Mouse (Mus musculus) liver, embryonic 16.5 days (tissue): ENCODE data around the gene Rragd. TPM values are rescaled to one million over a fixed set of nuclear protein-coding genes. Genes with fewer than 3 reads are reported as not detected.

Source experiments
- ATAC-seq: fragments of 200-750 bp; cut with Nextera tagmentation; 2 replicates; pipeline ENCODE4 v1.8.0; 2017; ENCODE audit warnings: low read depth, mild to moderate bottlenecking, moderate number of reproducible peaks, moderate library complexity
- H3K27ac ChIP-seq: fragments of 300-500 bp; sonication (generic); 2 replicates; pipeline ENCODE4 v1.5.1; 2014; ENCODE audit warnings: mild to moderate bottlenecking, low read length
- H3K27me3 ChIP-seq: fragments of 300-500 bp; sonication (generic); 2 replicates; pipeline ENCODE4 v1.6.1; 2014; ENCODE audit warnings: low read depth, low read length, mixed read lengths; ENCODE audit not compliant: control insufficient read depth, insufficient read depth
- H3K36me3 ChIP-seq: fragments of 300-500 bp; sonication (generic); 2 replicates; pipeline ENCODE4 v1.6.1; 2014; ENCODE audit warnings: mild to moderate bottlenecking; ENCODE audit not compliant: control insufficient read depth, insufficient read depth
- H3K4me1 ChIP-seq: fragments of 300-500 bp; sonication (generic); 2 replicates; pipeline ENCODE4 v1.6.1; 2014; ENCODE audit warnings: low read depth, low read length, mixed read lengths; ENCODE audit not compliant: control insufficient read depth
- H3K4me2 ChIP-seq: fragments of 300-500 bp; sonication (generic); 2 replicates; pipeline ENCODE4 v1.6.1; 2014; ENCODE audit warnings: low read depth, low read length, mixed read lengths
- H3K4me3 ChIP-seq: fragments of 300-500 bp; sonication (generic); 2 replicates; pipeline ENCODE4 v1.5.1; 2014; ENCODE audit warnings: low read depth, mild to moderate bottlenecking, low read length
- H3K9ac ChIP-seq: fragments of 300-500 bp; sonication (generic); 2 replicates; pipeline ENCODE4 v1.6.1; 2014; ENCODE audit warnings: low read depth, low read length
- H3K9me3 ChIP-seq: fragments of 300-500 bp; sonication (generic); replicated peaks from 2 replicates; pipeline ENCODE4 v1.6.1; 2016; ENCODE audit warnings: low read length; ENCODE audit not compliant: control insufficient read depth
- WGBS: fragments of 180-500 bp; shearing (Covaris S2); extraction: QIAGEN DNeasy Blood & Tissue Kit; methylation state at CpG from one replicate; pipeline ENCODE4 v1.1.7; 2014; ENCODE audit not compliant: insufficient replicate concordance; 5-methylcytosine and 5-hydroxymethylcytosine counted together
- polyA plus RNA-seq: library from polyadenylated mRNA; unstranded; fragments of >200 nt; fragmentation: Nextera tagmentation; extraction: Ambion mirVana; gene quantifications from 2 replicates; pipeline ENCODE4 v1.2.1, GENCODE M21; 2015

Gene Rragd
- polyA plus RNA-seq: 1.1 and 1.4 TPM in 2 replicates

DNA sequence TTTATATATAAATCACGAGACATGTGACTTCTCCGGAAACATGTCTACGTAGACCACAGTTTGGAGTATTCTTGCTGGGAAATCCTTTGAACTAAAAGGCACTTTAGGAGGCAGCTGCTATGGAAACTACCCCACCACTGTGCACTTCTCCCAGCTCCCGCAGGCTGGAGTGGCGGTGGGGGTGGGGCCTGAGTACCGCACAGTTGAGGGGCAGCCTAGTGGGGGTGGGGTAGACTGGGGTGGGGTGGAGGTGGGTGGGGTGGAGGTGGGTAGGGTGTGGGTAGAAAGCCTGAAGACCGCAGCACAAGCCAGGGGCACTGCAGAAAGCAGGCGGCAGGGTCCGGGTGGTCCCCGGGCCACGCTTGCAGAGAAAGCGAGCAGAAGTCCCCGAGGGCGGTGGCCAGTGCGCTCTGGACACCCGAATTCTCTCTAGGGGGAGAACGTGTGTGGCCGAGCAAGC, at the start of gene Rragd:
Gene Rragd, plus strand, starts transcription at position 322 of the 460 bp plus-strand sequence.
- H3K27me3 ChIP-seq: peaks cover 53% of the 10 kb centered on the region
- H3K27ac ChIP-seq: no peak within 1 kb of the TSS
- H3K4me2 ChIP-seq: peak within 1 kb of the TSS; percentile 98
- H3K4me1 ChIP-seq: peaks cover 45% of the 10 kb centered on the region
- peaks cover 5% of the 10 kb centered on the region; the same call in 1 of the 2 replicates for H3K9me3 ChIP-seq
- no peaks in the 10 kb centered on the region for H3K36me3 ChIP-seq
- no peak for ATAC-seq
- H3K4me3 ChIP-seq: peak within 1 kb of the TSS; percentile 71
- H3K9ac ChIP-seq: peak within 1 kb of the TSS; percentile 70
- WGBS: 0% methylated on average over 16 of the region's 18 CpGs

- WGBS: 32% methylated on average over 9 of the region's 9 CpGs
- Histone ChIP-seq H3K9ac (no peak overlapping the region), H3K4me3 (no peak overlapping the region), H3K27ac (no peak overlapping the region), H3K4me2 (no peak overlapping the region), H3K9me3 (no peaks in the 10 kb centered on the region), H3K4me1 (no peaks in the 10 kb centered on the region; the same call in 1 of the 2 replicates), H3K27me3 (no peaks in the 10 kb centered on the region), H3K36me3 (no peaks in the 10 kb centered on the region)
- ATAC-seq: no peak
Observed at GRCm38 (mm10) chr4:32936762-32937341, 46.0 kb upstream of the Rragd start.

DNA sequence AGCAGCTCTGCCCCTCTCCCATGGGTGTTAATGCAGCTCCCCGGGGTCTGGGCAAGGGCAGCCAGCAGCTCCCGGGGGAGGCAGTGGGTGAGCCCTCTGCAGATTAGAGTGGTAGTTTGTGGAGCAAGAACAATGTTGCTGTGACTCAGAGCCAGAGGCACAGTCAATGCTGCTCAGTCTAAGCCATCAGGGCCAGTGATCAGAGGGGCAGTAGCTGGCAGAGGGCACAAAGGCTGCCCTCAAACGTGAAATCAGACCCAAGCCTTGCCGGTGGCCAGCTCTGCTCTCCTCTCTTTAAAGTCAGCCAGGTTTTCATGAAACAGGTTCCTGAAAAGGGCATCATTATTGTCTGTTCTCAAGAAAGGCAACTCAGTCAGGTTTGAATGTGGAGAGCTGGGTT, 43.3 kb upstream of the Rragd start:
- Histone ChIP-seq H3K4me3 (no peak overlapping the region), H3K27ac (no peak overlapping the region), H3K4me2 (no peak overlapping the region), H3K27me3 (no peaks in the 10 kb centered on the region), H3K9me3 (no peaks in the 10 kb centered on the region), H3K9ac (no peak overlapping the region), H3K36me3 (no peaks in the 10 kb centered on the region), H3K4me1 (no peaks in the 10 kb centered on the region; the same call in 1 of the 2 replicates)
- 59% methylated on average over 4 of the region's 4 CpGs for WGBS
- ATAC-seq: no peak

- no peaks in the 10 kb centered on the region; the same call in 1 of the 2 replicates for H3K4me1 ChIP-seq
- H3K27ac ChIP-seq: no peak overlapping the region
- WGBS: 63% methylated on average over 5 of the region's 5 CpGs
- H3K9ac ChIP-seq: no peak overlapping the region
- no peak overlapping the region for H3K4me2 ChIP-seq
- H3K4me3 ChIP-seq: no peak overlapping the region
- H3K36me3 ChIP-seq: no peaks in the 10 kb centered on the region
- no peaks in the 10 kb centered on the region for H3K27me3 ChIP-seq
- H3K9me3 ChIP-seq: no peaks in the 10 kb centered on the region
- no peak for ATAC-seq
Observed at GRCm38 (mm10) chr4:32939964-32940363, 42.9 kb upstream of the Rragd start.

- Histone ChIP-seq H3K9ac (no peak overlapping the region), H3K27ac (no peak overlapping the region), H3K4me2 (no peak overlapping the region), H3K36me3 (no peaks in the 10 kb centered on the region), H3K9me3 (no peaks in the 10 kb centered on the region), H3K4me1 (no peaks in the 10 kb centered on the region; the same call in 1 of the 2 replicates), H3K27me3 (no peaks in the 10 kb centered on the region), H3K4me3 (no peak overlapping the region)
- no peak for ATAC-seq
- 49% methylated on average over 4 of the region's 4 CpGs for WGBS
Observed at GRCm38 (mm10) chr4:32940984-32941383, 41.9 kb upstream of the Rragd start.

- no peak overlapping the region for H3K27ac ChIP-seq
- no peak overlapping the region for H3K9ac ChIP-seq
- H3K4me1 ChIP-seq: peaks cover 16% of the 10 kb centered on the region
- 50% methylated on average over 4 of the region's 4 CpGs for WGBS
- no peaks in the 10 kb centered on the region for H3K36me3 ChIP-seq
- H3K4me3 ChIP-seq: no peak overlapping the region
- no peaks in the 10 kb centered on the region; the same call in 1 of the 2 replicates for H3K9me3 ChIP-seq
- H3K4me2 ChIP-seq: no peak overlapping the region
- peaks cover 45% of the 10 kb centered on the region for H3K27me3 ChIP-seq
- no peak for ATAC-seq
Observed at GRCm38 (mm10) chr4:32947631-32948030, 35.2 kb upstream of the Rragd start.

DNA sequence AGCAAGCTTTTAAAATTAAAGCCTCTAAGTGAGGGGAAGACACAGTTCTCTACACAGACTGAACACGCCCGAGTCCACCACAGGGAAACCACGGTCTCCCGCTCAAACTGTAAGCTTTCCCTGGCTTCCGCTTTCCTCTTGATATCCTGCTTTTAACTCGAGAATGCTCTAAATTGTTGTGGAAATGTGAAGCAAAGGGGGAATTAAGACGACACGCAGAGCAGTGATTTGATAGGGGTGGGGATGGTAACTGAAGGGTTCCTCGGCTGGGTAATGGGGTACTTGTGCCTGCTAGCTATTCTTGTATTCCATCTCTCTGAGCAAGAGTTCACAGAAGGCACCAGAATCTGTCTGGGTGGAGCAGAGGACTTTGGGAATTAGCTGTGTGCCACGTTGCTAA, 34.1 kb upstream of the Rragd start:
- H3K9ac ChIP-seq: no peak overlapping the region
- 28% methylated on average over 10 of the region's 10 CpGs for WGBS
- peaks cover 54% of the 10 kb centered on the region for H3K27me3 ChIP-seq
- H3K36me3 ChIP-seq: no peaks in the 10 kb centered on the region
- ATAC-seq: no peak
- H3K4me1 ChIP-seq: peaks cover 16% of the 10 kb centered on the region
- H3K9me3 ChIP-seq: no peaks in the 10 kb centered on the region; the same call in 1 of the 2 replicates
- no peak overlapping the region for H3K27ac ChIP-seq
- H3K4me3 ChIP-seq: no peak overlapping the region
- no peak overlapping the region for H3K4me2 ChIP-seq

DNA sequence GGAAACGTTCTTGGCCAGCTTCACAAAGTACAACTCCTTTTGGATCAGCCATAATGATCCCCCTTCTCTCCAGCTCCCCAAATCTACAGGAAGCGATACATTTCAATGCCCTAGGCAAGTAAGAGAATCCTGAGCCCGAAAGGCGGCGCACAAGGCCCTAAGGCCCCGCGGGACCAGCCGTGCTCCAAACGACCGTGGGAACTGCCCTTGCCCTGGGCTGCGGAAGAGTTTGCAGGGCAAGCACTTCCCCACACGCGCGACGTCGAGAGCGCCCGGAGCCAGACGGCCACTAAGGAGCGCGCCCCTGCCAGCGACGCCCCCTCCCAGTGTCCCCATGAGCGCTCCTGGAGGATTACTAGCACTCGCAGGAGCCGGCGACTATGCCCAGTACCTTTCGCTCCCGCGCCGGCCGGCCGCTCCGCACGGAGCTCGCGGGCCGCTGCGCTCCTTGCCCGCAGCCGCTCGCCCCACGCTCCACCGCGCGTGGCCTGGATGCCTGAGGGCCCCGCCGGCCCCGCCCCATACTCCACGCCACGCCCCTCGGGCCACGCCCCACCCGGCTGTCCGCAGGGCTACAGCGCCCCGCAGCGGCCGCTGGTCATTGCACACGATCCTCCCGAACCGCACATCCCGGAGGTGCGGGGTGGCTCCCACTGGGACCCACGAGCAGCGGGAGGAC, 32.3 kb upstream of the Rragd start, which contains the start of gene Ankrd6:
Gene Ankrd6, minus strand, starts transcription at position 486 of the 679 bp plus-strand sequence.
- under 1% methylated on average over 61 of the region's 66 CpGs for WGBS
- H3K4me3 ChIP-seq: peak within 1 kb of the TSS; percentile 66
- ATAC-seq: peak; percentile 87

More for the DNA sequence above, 32.3 kb upstream of the Rragd start, which contains the start of gene Ankrd6:
- Histone ChIP-seq H3K9me3 (no peaks in the 10 kb centered on the region; the same call in 1 of the 2 replicates), H3K4me2 (peak within 1 kb of the TSS; percentile 91), H3K9ac (peak within 1 kb of the TSS; percentile 59), H3K27ac (no peak within 1 kb of the TSS), H3K4me1 (peaks cover 16% of the 10 kb centered on the region), H3K27me3 (peaks cover 56% of the 10 kb centered on the region), H3K36me3 (no peaks in the 10 kb centered on the region)
